Mouse (Mus musculus) embryonic fibroblast, embryonic 13.5 days (primary cell): ENCODE data around the gene Tnfrsf13c. TPM values are rescaled to one million over a fixed set of nuclear protein-coding genes. Genes with fewer than 3 reads are reported as not detected.

Experiments used
- H3K27ac ChIP-seq: 2 replicates; pipeline ENCODE4 v1.5.1; 2012; ENCODE audit warnings: low read length, control low read depth, inconsistent platforms; ENCODE audit not compliant: insufficient read depth
- H3K4me1 ChIP-seq: 2 replicates; pipeline ENCODE4 v1.6.1; 2011; ENCODE audit warnings: low read length; ENCODE audit not compliant: control insufficient read depth, insufficient read depth
- H3K4me3 ChIP-seq: 2 replicates; pipeline ENCODE4 v1.5.1; 2011; ENCODE audit warnings: mild to moderate bottlenecking, control low read depth, low read length; ENCODE audit not compliant: insufficient read depth
- CTCF ChIP-seq: IDR thresholded peaks from 2 replicates; pipeline ENCODE4 v1.5.1; 2011; ENCODE audit warnings: mild to moderate bottlenecking, control low read depth, low read length, moderate library complexity, borderline replicate concordance; ENCODE audit not compliant: insufficient read depth
- POLR2A ChIP-seq: IDR thresholded peaks from 2 replicates; pipeline ENCODE4 v1.6.1; 2011; ENCODE audit warnings: low read depth, mild to moderate bottlenecking, control low read depth, low read length, moderate library complexity
- polyA plus RNA-seq: library from polyadenylated mRNA; stranded (reverse); fragments of >200 nt; gene quantifications from 2 replicates; pipeline ENCODE4 v1.2.4, GENCODE M21; 2011; ENCODE audit warnings: low read depth; ENCODE audit not compliant: missing spikeins, insufficient read length

The Tnfrsf13c gene
- polyA plus RNA-seq, 1 experiment: not detected

GRCm38 (mm10) chr15:82218778-82219666 is 5.1 kb downstream of the Tnfrsf13c start:
- H3K4me1 ChIP-seq: no peaks in the 10 kb centered on the region
- no peak overlapping the region for H3K4me3 ChIP-seq
- TF ChIP-seq POLR2A: no peak
- no peak for TF ChIP-seq CTCF
- no peak overlapping the region for H3K27ac ChIP-seq

DNA sequence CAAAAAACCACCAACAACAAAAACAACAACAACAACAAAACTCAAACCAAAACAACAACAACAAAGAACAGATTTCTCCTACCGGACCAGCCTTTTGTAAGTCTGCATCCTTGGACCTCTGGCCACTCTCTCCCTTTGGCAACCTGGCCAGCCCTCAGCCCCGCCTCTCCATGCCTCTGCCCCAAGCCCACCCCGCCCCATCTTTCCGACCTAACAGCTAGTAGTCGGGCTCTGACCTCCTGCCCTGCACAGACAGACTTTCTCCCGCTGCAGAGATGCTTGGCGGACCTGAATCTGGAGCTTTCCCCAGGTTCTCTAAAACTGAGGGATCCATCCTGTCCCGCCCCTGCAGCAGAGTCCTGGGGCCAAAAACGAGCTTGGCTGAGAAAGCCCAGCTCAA is 6.2 kb downstream of the Tnfrsf13c start:
- H3K27ac ChIP-seq: no peak overlapping the region
- TF ChIP-seq POLR2A (no peak), CTCF (no peak)
- no peaks in the 10 kb centered on the region for H3K4me1 ChIP-seq
- H3K4me3 ChIP-seq: no peak overlapping the region

DNA sequence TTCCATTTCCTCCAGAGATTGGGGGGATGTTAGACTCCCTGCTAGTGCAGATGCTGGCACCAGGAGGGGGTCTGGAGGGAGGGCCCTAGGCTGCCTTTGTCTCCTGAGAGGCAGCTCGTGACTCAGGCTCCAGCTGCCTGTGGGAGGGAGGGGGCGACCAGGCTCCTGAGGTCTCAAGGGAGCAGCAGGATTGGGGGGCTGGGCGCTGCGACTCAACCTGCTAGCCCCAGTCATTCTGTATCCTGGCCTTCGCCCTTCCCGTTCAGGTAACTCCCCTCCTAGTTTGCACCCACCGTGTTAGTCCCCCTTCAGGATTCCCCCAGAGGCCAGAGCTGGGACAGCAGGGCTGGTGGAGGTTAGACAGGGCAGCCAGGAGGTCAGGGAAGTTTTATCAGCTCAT is 7.1 kb downstream of the Tnfrsf13c start:
- Histone ChIP-seq H3K27ac (no peak overlapping the region), H3K4me3 (no peak overlapping the region), H3K4me1 (no peaks in the 10 kb centered on the region)
- TF ChIP-seq CTCF (no peak), POLR2A (no peak)

DNA sequence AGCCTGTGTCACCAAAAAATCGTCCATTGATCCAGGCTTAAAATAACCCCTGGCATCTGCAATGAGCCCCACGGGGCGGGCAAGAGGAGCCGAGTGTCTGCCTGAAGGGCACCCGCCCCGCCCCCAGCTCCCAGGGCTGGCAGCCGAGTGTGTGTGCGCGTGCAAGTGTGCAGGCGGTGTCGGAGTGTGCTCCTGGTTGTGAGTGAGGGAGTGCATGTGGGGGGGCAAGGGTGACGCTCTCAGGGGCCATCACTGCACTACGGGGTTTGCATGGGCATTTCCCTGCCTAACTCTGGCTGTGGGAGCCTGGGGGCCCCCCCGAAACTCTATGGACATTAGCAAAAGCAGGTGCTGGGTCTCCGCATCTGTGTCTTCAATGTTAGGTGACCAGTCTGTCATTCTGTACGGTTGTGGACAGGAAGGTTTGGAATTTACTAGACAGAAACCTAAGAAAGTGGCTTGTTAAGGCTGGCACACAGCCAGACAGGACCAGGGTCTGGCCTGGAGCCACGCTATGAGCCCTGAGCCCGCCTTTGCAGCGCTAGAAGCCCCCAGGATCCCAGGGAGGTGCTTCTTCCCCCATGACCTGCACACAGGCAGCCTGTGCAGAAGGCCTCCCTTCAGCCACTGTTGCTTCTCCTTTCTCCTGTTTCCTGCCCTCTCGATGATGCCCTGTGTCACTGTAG is 7.9 kb downstream of the Tnfrsf13c start:
- Histone ChIP-seq H3K4me1 (peaks cover 2% of the 10 kb centered on the region; the same call in 1 of the 2 replicates), H3K27ac (no peak overlapping the region), H3K4me3 (no peak overlapping the region)
- TF ChIP-seq CTCF (no peak), POLR2A (no peak)

- no peak overlapping the region for H3K4me3 ChIP-seq
- H3K4me1 ChIP-seq: peaks cover 6% of the 10 kb centered on the region
- TF ChIP-seq CTCF: no peak
- no peak for TF ChIP-seq POLR2A
- H3K27ac ChIP-seq: no peak overlapping the region
Observed at GRCm38 (mm10) chr15:82215332-82216046, 8.7 kb downstream of the Tnfrsf13c start.

DNA sequence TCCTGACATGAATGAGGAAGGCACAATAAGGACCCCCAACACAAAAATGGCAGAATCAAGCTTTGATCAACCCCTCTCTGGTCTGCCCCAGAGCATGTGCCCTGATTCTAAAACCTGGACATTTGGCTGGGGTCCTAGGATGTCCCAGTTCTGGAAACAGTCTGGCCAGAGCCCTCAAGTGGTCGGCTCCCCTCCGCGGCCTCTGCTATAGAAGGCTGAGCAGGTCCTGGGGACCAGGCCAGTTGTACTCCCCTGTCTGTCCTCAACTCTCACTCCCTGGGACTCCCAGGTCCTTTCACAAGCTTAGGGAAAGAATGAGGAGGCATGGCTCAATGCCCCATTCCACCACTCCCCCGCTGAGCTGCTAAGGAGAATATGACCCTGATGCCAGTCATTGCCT is 10.9 kb downstream of the Tnfrsf13c start:
- Histone ChIP-seq H3K4me3 (no peak overlapping the region), H3K4me1 (peaks cover 6% of the 10 kb centered on the region), H3K27ac (no peak overlapping the region)
- no peak for TF ChIP-seq POLR2A
- TF ChIP-seq CTCF: no peak

DNA sequence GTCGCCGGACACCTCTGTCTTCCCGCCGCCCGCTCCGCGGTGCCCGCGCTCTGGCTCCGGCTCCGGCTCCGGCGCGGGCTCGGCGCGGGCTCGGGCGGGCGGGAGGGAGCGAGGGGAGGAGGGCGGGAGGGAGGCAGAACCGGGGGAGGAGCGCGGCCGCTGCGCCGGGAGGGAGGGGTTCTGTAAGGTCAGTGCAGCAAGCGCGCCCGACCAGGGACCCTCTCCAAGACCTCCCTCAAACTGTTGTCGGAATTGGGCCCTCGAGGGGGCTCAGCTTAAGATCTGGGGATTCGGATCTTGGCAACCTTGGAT is 11.5 kb downstream of the Tnfrsf13c start, which contains the start of gene Shisa8:
TSS of gene Shisa8 (minus strand) at position 64 of the 312 bp plus-strand sequence.
- peaks cover 6% of the 10 kb centered on the region for H3K4me1 ChIP-seq
- peak within 1 kb of the TSS; percentile 20 for H3K4me3 ChIP-seq
- H3K27ac ChIP-seq: no peak within 1 kb of the TSS
- TF ChIP-seq POLR2A (no peak), CTCF (no peak)

- H3K4me3 ChIP-seq: peak overlapping the region; percentile 20
- peaks cover 6% of the 10 kb centered on the region for H3K4me1 ChIP-seq
- no peak overlapping the region for H3K27ac ChIP-seq
- TF ChIP-seq CTCF: no peak
Observed at GRCm38 (mm10) chr15:82211911-82212751, 12.0 kb downstream of the Tnfrsf13c start.

GRCm38 (mm10) chr15:82211281-82211680 is 12.9 kb downstream of the Tnfrsf13c start:
- H3K4me1 ChIP-seq: peaks cover 11% of the 10 kb centered on the region
- H3K4me3 ChIP-seq: no peak overlapping the region
- no peak overlapping the region for H3K27ac ChIP-seq
- TF ChIP-seq POLR2A (no peak), CTCF (no peak)
